Mouse (Mus musculus) heart, postnatal 0 days (tissue): Measurements from ENCODE around the gene Aim2.

Experiments used
- CTCF ChIP-seq: IDR thresholded peaks from 2 replicates; pipeline ENCODE4 v1.5.1; 2016; ENCODE audit warnings: antibody characterized with exemption, control low read depth, low read depth
- EP300 ChIP-seq: IDR thresholded peaks from 2 replicates; pipeline ENCODE4 v1.6.1; 2016; ENCODE audit warnings: antibody characterized with exemption, low read depth

- TF ChIP-seq EP300 (no peak), CTCF (no peak)
Observed at GRCm38 (mm10) chr1:173355107-173355846, 4.6 kb downstream of the Aim2 start.
